Mouse (Mus musculus) midbrain, embryonic 11.5 days (tissue): ENCODE measurements around the gene Hyal3. TPM values are rescaled to one million over a fixed set of nuclear protein-coding genes. Genes with fewer than 3 reads are reported as not detected.

Experiments
- ATAC-seq: fragments of 200-750 bp; cut with Nextera tagmentation; 2 replicates; pipeline ENCODE4 v1.8.0; 2017; ENCODE audit warnings: moderate TSS enrichment, moderate library complexity; ENCODE audit not compliant: low FRiP score
- DNase-seq: peaks from one replicate; pipeline ENCODE4 v3.0.0; 2015; ENCODE audit warnings: low spot score; ENCODE audit errors: missing footprints
- H3K27ac ChIP-seq: fragments of 300-500 bp; sonication (generic); 2 replicates; pipeline ENCODE4 v1.5.1; 2014; ENCODE audit warnings: low read depth, low read length
- H3K27me3 ChIP-seq: fragments of 300-500 bp; sonication (generic); 2 replicates; pipeline ENCODE4 v1.6.1; 2014; ENCODE audit warnings: mild to moderate bottlenecking, low read length, moderate library complexity, mixed read lengths; ENCODE audit not compliant: control insufficient read depth, insufficient read depth
- H3K36me3 ChIP-seq: fragments of 300-500 bp; sonication (generic); 2 replicates; pipeline ENCODE4 v1.6.1; 2014; ENCODE audit warnings: mild to moderate bottlenecking, low read length, moderate library complexity, mixed read lengths; ENCODE audit not compliant: control insufficient read depth, insufficient read depth
- H3K4me1 ChIP-seq: fragments of 300-500 bp; sonication (generic); 2 replicates; pipeline ENCODE4 v1.6.1; 2014; ENCODE audit warnings: low read length; ENCODE audit not compliant: control insufficient read depth, insufficient read depth
- H3K4me2 ChIP-seq: fragments of 300-500 bp; sonication (generic); 2 replicates; pipeline ENCODE4 v1.6.1; 2014; ENCODE audit warnings: mild to moderate bottlenecking, moderate library complexity
- H3K4me3 ChIP-seq: fragments of 300-500 bp; sonication (generic); 2 replicates; pipeline ENCODE4 v1.5.1; 2014; ENCODE audit warnings: low read depth, low read length
- H3K9ac ChIP-seq: fragments of 300-500 bp; sonication (generic); 2 replicates; pipeline ENCODE4 v1.6.1; 2014; ENCODE audit warnings: low read length
- H3K9me3 ChIP-seq: fragments of 300-500 bp; sonication (generic); 2 replicates; pipeline ENCODE4 v1.6.1; 2016; ENCODE audit warnings: low read length; ENCODE audit not compliant: control insufficient read depth
- WGBS: fragments of 180-500 bp; shearing (Covaris S2); extraction: QIAGEN DNeasy Blood & Tissue Kit; methylation state at CpG from one replicate; pipeline ENCODE4 v1.1.7; 2014; 5-methylcytosine and 5-hydroxymethylcytosine counted together
- polyA plus RNA-seq: library from polyadenylated mRNA; unstranded; fragments of >200 nt; fragmentation: Nextera tagmentation; extraction: Ambion mirVana; gene quantifications from 2 replicates; pipeline ENCODE4 v1.2.1, GENCODE M21; 2014

The Hyal3 gene
- polyA plus RNA-seq, 1 experiment from 2014 or later: 0.33 TPM

GRCm38 (mm10) chr9:107586974-107587832, 6.6 kb downstream of the Hyal3 start, which contains the start of gene Ifrd2:
Gene Ifrd2 (plus strand): TSS chr9:107587642.
- Histone ChIP-seq H3K27me3 (no peaks in the 10 kb centered on the region), H3K9ac (peak within 1 kb of the TSS; percentile 75), H3K9me3 (no peaks in the 10 kb centered on the region), H3K4me2 (peak within 1 kb of the TSS; percentile 63), H3K27ac (no peak within 1 kb of the TSS; the same call in 1 of the 2 replicates), H3K4me1 (peaks cover 8% of the 10 kb centered on the region; the same call in 1 of the 2 replicates), H3K36me3 (peaks cover 9% of the 10 kb centered on the region), H3K4me3 (peak within 1 kb of the TSS; percentile 72)
- DNase-seq (peak; percentile 99), ATAC-seq (peak; percentile 98)
- WGBS: 14% methylated on average over 46 of the region's 46 CpGs

DNA sequence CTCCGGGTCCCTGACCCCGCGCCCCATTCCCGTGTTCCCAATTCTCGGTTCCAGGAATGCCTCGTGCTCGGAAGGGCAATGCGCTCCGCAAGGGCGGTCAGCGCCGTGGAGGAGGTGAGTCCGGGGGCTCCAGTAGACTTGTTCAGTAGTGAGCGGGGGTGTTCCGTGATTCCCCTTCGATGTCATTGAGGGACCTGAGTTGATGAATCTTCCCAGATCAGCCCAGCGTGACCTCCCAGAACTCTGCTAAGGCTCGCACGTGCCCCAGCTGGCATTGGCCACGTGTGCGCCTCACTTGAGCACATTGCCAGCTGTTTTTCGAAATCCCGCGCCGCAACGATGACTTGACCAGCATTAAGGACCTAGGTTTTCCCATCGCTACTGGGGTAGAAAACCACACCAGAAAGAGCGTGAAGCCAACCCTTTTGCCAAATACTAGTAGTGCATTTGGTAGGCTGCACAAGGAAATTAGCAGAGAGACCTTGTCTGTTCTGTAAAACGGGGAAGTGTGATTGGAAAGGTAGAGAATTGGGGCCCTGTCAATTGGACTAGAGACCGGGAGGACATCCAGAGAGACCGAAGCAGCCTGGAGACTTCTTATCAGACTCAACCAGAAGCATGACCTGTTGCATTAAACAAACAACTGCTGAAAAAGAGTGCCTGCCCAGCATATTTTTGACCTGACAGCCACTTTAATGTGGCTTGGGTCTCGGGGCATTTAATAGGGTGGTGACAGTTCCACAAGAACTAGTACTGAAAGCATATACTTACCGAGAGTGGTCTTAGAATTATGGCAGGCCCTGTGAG, 7.4 kb downstream of the Hyal3 start:
- ATAC-seq (no peak), DNase-seq (no peak)
- Histone ChIP-seq H3K27ac (no peak overlapping the region; the same call in 1 of the 2 replicates), H3K4me2 (peak overlapping the region; percentile 63), H3K27me3 (no peaks in the 10 kb centered on the region), H3K9me3 (no peaks in the 10 kb centered on the region), H3K4me3 (peak overlapping the region; percentile 72), H3K9ac (peak overlapping the region; percentile 75), H3K36me3 (peaks cover 9% of the 10 kb centered on the region), H3K4me1 (peaks cover 8% of the 10 kb centered on the region; the same call in 1 of the 2 replicates)
- WGBS: 6% methylated on average over 33 of the region's 33 CpGs

DNA sequence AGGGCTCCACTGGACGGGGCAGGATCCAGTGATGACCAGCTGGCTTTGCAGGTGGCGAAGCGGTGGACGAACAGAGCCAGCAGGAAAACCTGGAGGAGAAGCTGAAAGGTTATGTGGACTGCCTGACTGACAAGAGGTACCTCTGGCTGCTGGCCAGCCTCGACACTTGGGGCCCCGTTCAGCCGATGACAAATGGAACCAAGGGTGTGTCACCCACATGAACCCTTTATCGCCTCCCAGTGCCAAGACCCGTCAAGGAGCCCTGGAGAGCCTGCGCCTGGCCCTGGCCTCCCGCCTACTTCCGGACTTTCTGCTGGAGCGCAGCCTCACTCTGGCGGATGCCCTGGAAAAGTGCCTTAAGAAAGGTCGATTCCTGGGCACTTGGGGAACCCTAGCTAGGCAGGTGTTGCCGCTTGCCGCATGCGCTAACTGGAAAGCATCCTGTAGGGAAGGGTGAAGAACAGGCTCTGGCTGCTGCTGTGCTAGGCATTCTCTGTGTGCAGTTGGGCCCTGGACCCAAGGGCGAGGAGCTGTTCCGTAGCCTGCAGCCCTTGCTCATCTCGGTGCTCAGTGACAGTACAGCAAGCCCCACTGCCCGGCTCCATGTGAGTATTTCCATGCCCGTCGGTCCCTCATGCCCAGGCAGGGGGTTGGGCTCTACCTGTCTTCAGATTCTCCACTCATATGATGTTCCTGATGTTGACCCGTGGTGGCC, 9.6 kb downstream of the Hyal3 start:
- no peak overlapping the region for H3K4me2 ChIP-seq
- no peak overlapping the region for H3K9ac ChIP-seq
- WGBS: 94% methylated on average over 25 of the region's 25 CpGs
- H3K4me3 ChIP-seq: no peak overlapping the region
- H3K36me3 ChIP-seq: peaks cover 14% of the 10 kb centered on the region
- no peak overlapping the region for H3K27ac ChIP-seq
- peaks cover 8% of the 10 kb centered on the region; the same call in 1 of the 2 replicates for H3K4me1 ChIP-seq
- ATAC-seq (no peak), DNase-seq (no peak)
- H3K9me3 ChIP-seq: no peaks in the 10 kb centered on the region
- H3K27me3 ChIP-seq: no peaks in the 10 kb centered on the region

- Histone ChIP-seq H3K4me1 (peaks cover 8% of the 10 kb centered on the region; the same call in 1 of the 2 replicates), H3K9me3 (no peaks in the 10 kb centered on the region), H3K4me3 (no peak overlapping the region), H3K27me3 (no peaks in the 10 kb centered on the region), H3K27ac (no peak overlapping the region), H3K4me2 (no peak overlapping the region), H3K36me3 (peaks cover 14% of the 10 kb centered on the region), H3K9ac (no peak overlapping the region)
- ATAC-seq: no peak
- 92% methylated on average over 6 of the region's 6 CpGs for WGBS
- DNase-seq: no peak
Observed at GRCm38 (mm10) chr9:107590773-107591060, 10.1 kb downstream of the Hyal3 start.

DNA sequence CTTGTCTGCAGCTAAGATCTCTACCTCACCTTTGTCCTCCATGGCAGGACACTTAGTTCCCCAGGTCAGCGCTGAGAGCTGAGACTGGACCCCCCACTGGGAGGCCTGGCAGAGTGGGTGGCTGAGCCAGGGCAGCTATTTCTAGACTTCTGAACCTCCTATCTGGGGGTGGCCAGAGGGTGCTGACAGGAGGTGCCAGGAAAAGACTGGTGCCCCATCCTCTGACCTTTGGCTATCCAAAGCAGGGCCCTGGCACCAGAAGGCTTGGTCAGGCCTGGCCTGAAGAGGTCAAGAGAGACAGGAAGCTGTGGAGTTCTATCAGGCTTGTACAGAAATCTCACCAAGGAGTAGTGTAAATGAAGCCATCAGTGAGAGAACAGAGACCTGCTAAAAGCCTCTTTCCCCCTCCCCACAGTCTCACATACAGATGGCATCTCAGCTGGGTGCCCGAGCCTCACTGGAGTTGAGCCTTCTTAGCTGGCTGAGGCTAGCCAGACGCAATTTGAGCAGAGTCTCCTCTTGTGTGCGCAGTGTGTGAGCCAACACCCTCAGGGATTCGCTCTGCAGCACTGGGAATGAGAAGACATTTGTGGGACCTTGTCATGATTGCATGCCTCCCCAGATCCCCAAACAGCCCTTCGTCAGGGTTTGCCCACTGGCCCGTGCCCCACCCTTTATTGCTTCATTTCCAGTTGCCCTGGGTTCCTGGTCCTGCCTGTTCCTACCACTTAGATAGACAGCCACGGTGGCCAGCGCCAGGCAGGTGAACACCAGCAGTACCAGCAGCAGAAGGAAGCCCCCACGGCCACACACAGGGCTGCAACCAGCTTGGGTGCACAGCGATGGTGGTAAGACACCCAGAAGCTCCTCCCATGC, 12.7 kb downstream of the Hyal3 start:
- no peak overlapping the region; the same call in 1 of the 2 replicates for H3K27ac ChIP-seq

DNA sequence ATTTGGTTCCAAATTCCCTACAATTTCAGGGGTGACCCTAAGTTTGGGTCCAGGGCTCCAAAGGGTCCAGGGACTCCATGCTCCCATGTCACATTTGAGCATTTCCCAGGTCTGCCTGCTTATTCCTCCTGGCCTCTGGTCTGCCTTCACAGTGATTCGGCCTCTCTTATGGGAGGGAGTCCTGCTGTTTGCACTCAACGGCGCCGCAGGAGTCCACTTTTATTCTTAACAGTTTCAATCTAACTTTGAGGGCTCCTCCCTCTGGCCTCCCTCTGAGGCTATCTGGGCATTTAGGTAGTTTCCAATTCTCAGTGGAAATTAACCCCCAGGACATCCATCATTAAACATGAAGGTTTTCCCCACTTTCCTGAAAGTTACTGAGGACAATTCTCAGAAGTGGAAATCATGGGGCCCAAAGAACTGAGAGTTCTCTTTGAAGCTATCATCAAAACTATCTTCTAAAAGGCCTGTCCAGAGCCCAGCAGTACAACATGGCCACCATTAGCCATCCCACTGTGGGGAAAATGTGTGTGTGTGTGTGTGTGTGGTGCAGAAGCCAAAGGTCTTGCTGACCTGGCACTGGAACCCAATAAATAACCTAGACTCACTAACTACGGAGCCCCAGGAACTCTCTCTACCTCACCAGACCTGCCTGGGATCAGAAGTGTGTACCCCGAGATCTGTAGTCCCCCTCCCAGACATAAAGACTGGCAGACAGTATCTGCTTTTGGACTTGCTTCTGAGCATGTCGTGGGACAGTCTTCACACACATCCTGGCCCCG, 13.9 kb downstream of the Hyal3 start:
- Histone ChIP-seq H3K4me3 (no peak overlapping the region), H3K4me2 (no peak overlapping the region), H3K4me1 (no peaks in the 10 kb centered on the region), H3K27me3 (no peaks in the 10 kb centered on the region), H3K36me3 (peaks cover 14% of the 10 kb centered on the region), H3K27ac (no peak overlapping the region), H3K9ac (no peak overlapping the region), H3K9me3 (no peaks in the 10 kb centered on the region)
- DNase-seq (no peak), ATAC-seq (no peak)
- 78% methylated on average over 8 of the region's 8 CpGs for WGBS

More for the DNA sequence above, 12.7 kb downstream of the Hyal3 start:
- peaks cover 14% of the 10 kb centered on the region for H3K36me3 ChIP-seq
- peaks cover 4% of the 10 kb centered on the region; the same call in 1 of the 2 replicates for H3K4me1 ChIP-seq
- no peaks in the 10 kb centered on the region for H3K27me3 ChIP-seq
- H3K4me3 ChIP-seq: no peak overlapping the region
- DNase-seq: no peak
- H3K4me2 ChIP-seq: no peak overlapping the region
- H3K9ac ChIP-seq: no peak overlapping the region
- ATAC-seq: no peak
- H3K9me3 ChIP-seq: no peaks in the 10 kb centered on the region
- 83% methylated on average over 11 of the region's 11 CpGs for WGBS

GRCm38 (mm10) chr9:107596619-107597569, 16.3 kb downstream of the Hyal3 start:
- Histone ChIP-seq H3K27ac (no peak overlapping the region), H3K4me1 (no peaks in the 10 kb centered on the region), H3K9me3 (no peaks in the 10 kb centered on the region), H3K4me3 (no peak overlapping the region), H3K9ac (no peak overlapping the region), H3K36me3 (peaks cover 6% of the 10 kb centered on the region), H3K4me2 (no peak overlapping the region), H3K27me3 (no peaks in the 10 kb centered on the region)
- DNase-seq: no peak
- WGBS: 93% methylated on average over 11 of the region's 11 CpGs
- ATAC-seq: no peak
